Mouse (Mus musculus): ENCODE data around the gene Cd46.

DNA sequence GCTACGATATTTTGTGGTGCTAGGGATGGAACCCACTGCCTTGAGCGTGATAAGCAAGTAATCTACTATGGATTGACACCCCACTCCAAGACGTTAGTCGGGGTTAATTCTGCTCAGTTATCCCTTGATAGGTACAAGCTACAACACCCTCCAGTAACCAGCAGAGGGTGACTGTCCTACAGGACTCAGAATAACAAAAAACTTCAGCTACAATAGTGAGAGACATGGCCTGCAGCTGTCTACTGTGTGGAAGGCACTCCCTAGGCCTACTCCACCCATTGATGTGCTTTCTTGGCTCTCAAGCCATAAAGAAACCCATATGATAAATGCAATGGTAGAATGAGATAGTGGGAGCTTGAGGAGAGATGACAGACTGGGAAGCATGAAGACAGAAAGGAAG, 21.6 kb upstream of the Cd46 start:
- no peak for TF ChIP-seq CTCF (IDR thresholded peaks at IDR 0.05; ENCODE audit: low read depth, low read length)
- no peak for TF ChIP-seq GATA1 (IDR thresholded peaks at IDR 0.05; ENCODE audit: borderline replicate concordance, low read length)
- TF ChIP-seq TAL1 (conservative IDR thresholded peaks at IDR 0.05; ENCODE audit: low read depth, low read length) = no peak
- TF ChIP-seq GATA2 (IDR thresholded peaks at IDR 0.05; ENCODE audit: borderline replicate concordance, low read depth, low read length) = no peak
- no peak for TF ChIP-seq POLR2AphosphoS5 (IDR thresholded peaks at IDR 0.05; ENCODE audit: insufficient replicate concordance, low read depth, low read length)

All from G1E (cell line).